Mouse (Mus musculus) Patski (cell line): ENCODE measurements at regions not wholly inside any gene's neighbourhood (a gene's known extent, or its start where the extent isn't known, plus 50 kb on each side); places are given as distances from the start of the nearest gene placed in this dataset.

Source experiments
- ATAC-seq: fragments of 100-300 bp; one replicate; pipeline ENCODE4 v1.8.0; 2021
- CTCF ChIA-PET: fragments of 350-600 bp; sonication (Branson Sonifier 250); formaldehyde crosslinking; loops from one replicate; lab custom pipeline; 2022; ENCODE audit warnings: inconsistent platforms; lab: Charles Lee
- POLR2A ChIA-PET: fragments of 350-600 bp; sonication (Branson Sonifier 250); formaldehyde crosslinking; loops from one replicate; lab custom pipeline; 2022; ENCODE audit warnings: antibody characterized with exemption, inconsistent platforms; lab: Charles Lee
- DNase-seq: peaks from one replicate; pipeline ENCODE4 v3.0.0-alpha.2; 2011; ENCODE audit warnings: low read depth, low spot score
- H3K27me3 ChIP-seq: fragments of 371-371 bp; one replicate; pipeline ENCODE4 v1.5.1; 2021
- CTCF ChIP-seq: fragments of 100-300 bp; IDR thresholded peaks from one replicate; pipeline ENCODE4 v1.5.1; 2021
- in situ Hi-C: fragments of 300-500 bp; cut with MboI; formaldehyde crosslinking; loops from 3 replicates; pipeline ENCODE4 v1.11.1; 2018; ENCODE audit warnings: low pct_unique_long_range_greater_than_20kb, mixed read lengths

GRCm38 (mm10) chr3:14971647-14972046 lies 85.6 kb downstream of the Car2 start:
- ATAC-seq, result no peak
- no peaks in the 10 kb centered on the region for H3K27me3 ChIP-seq
- no peak for DNase-seq
- in situ Hi-C loops, result no loop called here
- no peak for TF ChIP-seq CTCF
- POLR2A ChIA-PET, result interaction anchor here (0.7 kb wide), 1 partner anchor 18 kb away, joined by 5 read pairs; no protein-coding TSS in a partner anchor
- CTCF ChIA-PET, result interaction anchor here (0.8 to 1.8 kb wide), 3 partner anchors 12 to 88 kb away, joined by 3 to 6 read pairs (median 3); no protein-coding TSS in a partner anchor

DNA sequence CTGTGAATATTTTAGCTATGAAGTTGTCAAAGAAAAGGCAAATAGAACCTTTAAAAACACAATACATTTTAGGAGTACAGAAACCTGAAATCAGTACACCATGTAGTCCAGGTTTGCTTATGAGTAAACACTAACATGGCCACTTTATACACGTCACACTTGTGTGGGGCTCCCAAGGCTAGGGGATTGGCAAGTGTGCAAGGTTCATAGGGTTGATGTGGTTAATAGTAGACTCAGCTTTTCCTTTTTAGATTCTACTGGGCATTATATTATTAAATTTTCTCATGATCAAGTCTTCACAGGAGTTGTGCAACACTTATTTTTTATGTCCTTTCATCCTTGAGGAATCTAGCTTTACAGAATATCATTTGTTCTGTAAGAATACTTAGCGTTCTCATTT lies 88.7 kb downstream of the Car2 start:
- POLR2A ChIA-PET, result interaction anchor here (0.6 kb wide), 1 partner anchor 37 kb away, joined by 3 read pairs; no protein-coding TSS in a partner anchor

DNA sequence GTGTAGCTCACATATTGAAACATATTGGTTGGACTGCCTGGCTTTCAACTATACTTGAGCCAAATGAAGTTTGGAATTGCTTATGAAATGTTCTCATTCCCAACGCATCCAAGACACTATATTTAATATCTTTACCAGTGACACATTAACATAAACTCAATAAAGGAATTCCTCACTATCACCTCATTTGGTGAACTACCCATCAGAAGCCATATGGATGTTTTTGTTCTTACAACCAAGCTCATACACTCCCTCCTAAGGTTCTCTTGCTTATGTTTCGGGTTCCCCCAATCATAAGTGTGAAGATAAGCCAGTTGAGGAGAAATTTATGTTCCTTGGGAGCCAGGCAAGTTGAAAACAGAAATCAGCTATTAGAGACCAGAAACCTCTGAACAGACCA lies 89.1 kb downstream of the Car2 start:
- no peak for ATAC-seq
- no peaks in the 10 kb centered on the region for H3K27me3 ChIP-seq
- ChIA-PET POLR2A (no interaction called here), CTCF (interaction anchor here (0.8 to 1.9 kb wide), 4 partner anchors 10 to 30 kb away, joined by 3 to 5 read pairs (median 4); no protein-coding TSS in a partner anchor)
- in situ Hi-C loops, result no loop called here
- no peak for DNase-seq
- no peak for TF ChIP-seq CTCF

More for the DNA sequence above, 88.7 kb downstream of the Car2 start:
- CTCF ChIA-PET, result interaction anchor here (0.8 to 1.9 kb wide), 5 partner anchors 9 to 80 kb away, joined by 3 to 5 read pairs (median 4); no protein-coding TSS in a partner anchor
- TF ChIP-seq CTCF, result no peak
- no peaks in the 10 kb centered on the region for H3K27me3 ChIP-seq
- in situ Hi-C loops, result no loop called here
- ATAC-seq (no peak), DNase-seq (no peak)

- in situ Hi-C loops, result no loop called here
- ChIA-PET POLR2A (interaction anchor here (1.5 kb wide), 1 partner anchor 14 kb away, joined by 5 read pairs; no protein-coding TSS in a partner anchor), CTCF (interaction anchor here (1.0 to 2.5 kb wide), 7 partner anchors 8 to 69 kb away, joined by 3 to 6 read pairs (median 4); no protein-coding TSS in a partner anchor)
- ATAC-seq (peak; percentile 98), DNase-seq (peak; percentile 91)
- H3K27me3 ChIP-seq, result no peaks in the 10 kb centered on the region
- TF ChIP-seq CTCF, result no peak
Observed at GRCm38 (mm10) chr3:14979116-14979613, 93.1 kb downstream of the Car2 start.

DNA sequence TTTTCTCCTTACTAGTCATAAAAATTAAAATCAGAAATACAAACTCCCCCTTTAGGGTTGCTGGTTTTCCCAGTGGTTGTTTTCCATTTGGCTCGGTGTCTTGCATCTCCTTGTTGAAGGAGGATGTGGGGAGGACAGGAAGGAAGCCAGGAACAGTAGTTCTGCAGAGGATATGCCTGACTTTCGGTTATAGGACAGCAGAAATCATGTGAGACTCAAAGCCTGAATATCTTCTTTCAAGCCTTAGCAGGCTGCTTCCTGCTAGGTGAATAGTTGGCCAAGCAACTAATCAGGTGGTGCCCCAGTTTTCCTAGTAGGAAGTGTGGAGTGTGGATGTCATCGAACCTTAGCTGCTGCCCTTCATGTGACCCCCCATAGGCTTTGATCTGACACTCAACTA lies 103.6 kb downstream of the Car2 start:
- ATAC-seq (no peak), DNase-seq (no peak)
- in situ Hi-C loops, result no loop called here
- TF ChIP-seq CTCF, result no peak
- no peaks in the 10 kb centered on the region for H3K27me3 ChIP-seq
- ChIA-PET POLR2A (no interaction called here), CTCF (no interaction called here)

GRCm38 (mm10) chr3:14993936-14994335 lies 107.9 kb downstream of the Car2 start:
- TF ChIP-seq CTCF, result no peak
- H3K27me3 ChIP-seq, result no peaks in the 10 kb centered on the region
- ATAC-seq (no peak), DNase-seq (no peak)
- ChIA-PET CTCF (interaction anchor here (1.0 kb wide), 1 partner anchor 12 kb away, joined by 3 read pairs; no protein-coding TSS in a partner anchor), POLR2A (no interaction called here)
- in situ Hi-C loops, result no loop called here

DNA sequence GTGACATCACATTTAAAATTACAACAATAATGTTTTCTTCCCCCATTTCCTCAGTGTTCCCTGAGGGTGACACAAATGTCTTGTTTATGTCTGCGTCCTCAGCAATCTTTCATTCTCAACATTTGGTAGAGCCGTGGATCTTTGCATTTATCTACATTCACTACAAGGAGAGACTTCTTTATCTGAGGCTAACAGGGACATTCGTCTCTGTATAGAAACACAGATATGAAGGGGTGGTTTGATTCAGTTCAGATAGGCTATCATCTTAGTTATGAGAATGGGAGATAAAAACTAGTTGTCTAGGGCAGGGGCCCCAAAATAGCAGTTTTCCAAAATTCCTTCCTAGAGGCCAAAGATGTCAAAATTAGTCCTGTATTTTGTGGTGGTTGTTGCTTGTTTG lies 111.2 kb downstream of the Car2 start:
- in situ Hi-C loops, result loop anchor here (5.0 kb wide), 1 partner anchor 100 kb away; no protein-coding TSS in a partner anchor
- no peak for ATAC-seq
- no peak for TF ChIP-seq CTCF

DNA sequence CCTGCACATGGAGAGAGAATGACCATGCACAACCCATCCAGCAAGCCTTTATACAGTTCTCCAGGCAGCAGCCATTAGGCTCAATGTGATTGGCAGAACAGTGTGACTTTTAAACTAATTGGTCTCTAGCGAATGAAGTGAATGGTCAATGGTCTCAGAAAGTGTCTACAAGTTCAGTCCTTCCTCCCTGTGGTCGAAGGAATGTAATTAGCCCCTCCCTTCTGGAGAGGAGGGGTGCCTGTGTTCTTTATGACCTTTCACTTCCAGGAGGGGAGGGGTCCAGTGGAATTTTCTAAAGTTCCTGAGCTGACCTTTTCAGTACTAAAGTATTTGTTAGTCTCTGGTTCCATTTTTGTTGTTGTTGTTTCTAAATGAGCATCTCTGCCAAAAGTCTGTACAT lies 112.4 kb downstream of the Car2 start:
- in situ Hi-C loops, result loop anchor here (5.0 kb wide), 1 partner anchor 101 kb away; no protein-coding TSS in a partner anchor
- CTCF ChIA-PET, result interaction anchor here (0.7 to 1.9 kb wide), 3 partner anchors 10 to 105 kb away, joined by 3 to 4 read pairs (median 4); no protein-coding TSS in a partner anchor
- DNase-seq, result no peak
- ATAC-seq, result no peak
- H3K27me3 ChIP-seq, result no peaks in the 10 kb centered on the region
- POLR2A ChIA-PET, result interaction anchor here (0.7 kb wide), 1 partner anchor 247 kb away, joined by 3 read pairs; no protein-coding TSS in a partner anchor
- TF ChIP-seq CTCF, result no peak

More for the DNA sequence above, 111.2 kb downstream of the Car2 start:
- no peak for DNase-seq
- H3K27me3 ChIP-seq, result no peaks in the 10 kb centered on the region
- ChIA-PET POLR2A (interaction anchor here (0.5 kb wide), 1 partner anchor 17 kb away, joined by 3 read pairs; no protein-coding TSS in a partner anchor), CTCF (interaction anchor here (0.9 to 1.9 kb wide), 4 partner anchors 14 to 56 kb away, joined by 3 to 4 read pairs (median 4); no protein-coding TSS in a partner anchor)

- no peaks in the 10 kb centered on the region for H3K27me3 ChIP-seq
- no peak for TF ChIP-seq CTCF
- ATAC-seq, result no peak
- ChIA-PET POLR2A (no interaction called here), CTCF (interaction anchor here (0.7 to 3.9 kb wide), 5 partner anchors 11 to 106 kb away, joined by 3 to 14 read pairs (median 4); no protein-coding TSS in a partner anchor)
- in situ Hi-C loops, result loop anchor here (5.0 kb wide), 1 partner anchor 102 kb away; no protein-coding TSS in a partner anchor
- DNase-seq, result no peak
Observed at GRCm38 (mm10) chr3:14999411-14999810, 113.3 kb downstream of the Car2 start.

- ChIA-PET POLR2A (no interaction called here), CTCF (interaction anchor here (1.1 to 3.9 kb wide), 4 partner anchors 12 to 106 kb away, joined by 4 to 14 read pairs (median 4); no protein-coding TSS in a partner anchor)
- ATAC-seq (no peak), DNase-seq (no peak)
- no peaks in the 10 kb centered on the region for H3K27me3 ChIP-seq
- in situ Hi-C loops, result loop anchor here (5.0 kb wide), 1 partner anchor 103 kb away; no protein-coding TSS in a partner anchor
- TF ChIP-seq CTCF, result no peak
Observed at GRCm38 (mm10) chr3:14999914-15000313, 113.8 kb downstream of the Car2 start.
